Mouse (Mus musculus) heart, embryonic 13.5 days (tissue): ENCODE measurements around the gene Itm2c. TPM values are rescaled to one million over a fixed set of nuclear protein-coding genes. Genes with fewer than 3 reads are reported as not detected.
A peak's percentile ranks its signal among the peaks of the same experiment; 100 is the strongest.

Experiments used
- ATAC-seq: fragments of 200-750 bp; cut with Nextera tagmentation; 2 replicates; pipeline ENCODE4 v1.8.0; 2017; ENCODE audit warnings: moderate TSS enrichment; ENCODE audit not compliant: insufficient number of reproducible peaks, low FRiP score, low TSS enrichment; ENCODE audit errors: extremely low read depth
- H3K27ac ChIP-seq: fragments of 300-500 bp; sonication (generic); replicated peaks from 2 replicates; pipeline ENCODE4 v1.5.1; 2015; ENCODE audit warnings: moderate library complexity, mild to moderate bottlenecking, inconsistent platforms
- H3K27me3 ChIP-seq: fragments of 300-500 bp; sonication (generic); replicated peaks from 2 replicates; pipeline ENCODE4 v1.6.1; 2015; ENCODE audit warnings: mild to moderate bottlenecking, inconsistent platforms
- H3K36me3 ChIP-seq: fragments of 300-500 bp; sonication (generic); 2 replicates; pipeline ENCODE4 v1.6.1; 2015; ENCODE audit warnings: mild to moderate bottlenecking, inconsistent platforms
- H3K4me1 ChIP-seq: fragments of 300-500 bp; sonication (generic); 2 replicates; pipeline ENCODE4 v1.6.1; 2015; ENCODE audit warnings: inconsistent platforms
- H3K4me2 ChIP-seq: fragments of 300-500 bp; sonication (generic); 2 replicates; pipeline ENCODE4 v1.6.1; 2015; ENCODE audit warnings: inconsistent platforms, mild to moderate bottlenecking, moderate library complexity
- H3K4me3 ChIP-seq: fragments of 300-500 bp; sonication (generic); 2 replicates; pipeline ENCODE4 v1.5.1; 2015; ENCODE audit warnings: moderate library complexity, mild to moderate bottlenecking, inconsistent platforms
- H3K9ac ChIP-seq: fragments of 300-500 bp; sonication (generic); 2 replicates; pipeline ENCODE4 v1.6.1; 2015; ENCODE audit warnings: inconsistent platforms, mild to moderate bottlenecking, moderate library complexity
- H3K9me3 ChIP-seq: fragments of 300-500 bp; sonication (generic); 2 replicates; pipeline ENCODE4 v1.6.1; 2016; ENCODE audit warnings: inconsistent platforms
- WGBS: fragments of 180-500 bp; shearing (Covaris S2); methylation state at CpG from one replicate; pipeline ENCODE4 v1.1.7; 2015; ENCODE audit warnings: mixed read lengths; 5-methylcytosine and 5-hydroxymethylcytosine counted together
- polyA plus RNA-seq: library from polyadenylated mRNA; unstranded; fragments of >200 nt; fragmentation: Nextera tagmentation; extraction: Ambion mirVana; gene quantifications from 2 replicates; pipeline ENCODE4 v1.2.1, GENCODE M21; 2015

Itm2c gene
- polyA plus RNA-seq, 1 experiment from 2014 or later = 246 TPM

GRCm38 (mm10) chr1:85922127-85922864 lies 28.2 kb downstream of the Itm2c start:
- Histone ChIP-seq H3K9me3 (no peaks in the 10 kb centered on the region), H3K27ac (no peak overlapping the region), H3K27me3 (no peaks in the 10 kb centered on the region), H3K36me3 (no peaks in the 10 kb centered on the region), H3K4me1 (peaks cover 14% of the 10 kb centered on the region; the same call in 1 of the 2 replicates), H3K4me3 (no peak overlapping the region), H3K9ac (no peak overlapping the region), H3K4me2 (no peak overlapping the region)
- WGBS = 60% methylated on average over 7 of the region's 7 CpGs
- no peak for ATAC-seq

- Histone ChIP-seq H3K4me2 (no peak overlapping the region), H3K4me1 (peaks cover 18% of the 10 kb centered on the region), H3K9ac (no peak overlapping the region), H3K4me3 (no peak overlapping the region), H3K27ac (no peak overlapping the region), H3K27me3 (no peaks in the 10 kb centered on the region), H3K36me3 (no peaks in the 10 kb centered on the region), H3K9me3 (no peaks in the 10 kb centered on the region)
- 56% methylated on average over 5 of the region's 5 CpGs for WGBS
- no peak for ATAC-seq
These were observed 28.8 kb downstream of the Itm2c start for GRCm38 (mm10) chr1:85922865-85923211.

GRCm38 (mm10) chr1:85925183-85925582 lies 31.1 kb downstream of the Itm2c start:
- Histone ChIP-seq H3K9ac (no peak overlapping the region), H3K27ac (no peak overlapping the region), H3K4me1 (peaks cover 29% of the 10 kb centered on the region), H3K27me3 (no peaks in the 10 kb centered on the region), H3K36me3 (no peaks in the 10 kb centered on the region), H3K4me3 (no peak overlapping the region), H3K4me2 (no peak overlapping the region), H3K9me3 (no peaks in the 10 kb centered on the region)
- no peak for ATAC-seq
- 82% methylated on average over 5 of the region's 5 CpGs for WGBS

GRCm38 (mm10) chr1:85928057-85928687 lies 34.1 kb downstream of the Itm2c start, which contains the start of gene 4933407L21Rik:
TSS of gene 4933407L21Rik (plus strand) at chr1:85928483.
- peak within 1 kb of the TSS; percentile 30; the same call in 1 of the 2 replicates for H3K9ac ChIP-seq
- no peaks in the 10 kb centered on the region for H3K27me3 ChIP-seq
- no peak for ATAC-seq
- no peak within 1 kb of the TSS for H3K4me3 ChIP-seq
- peaks cover 22% of the 10 kb centered on the region for H3K4me1 ChIP-seq
- no peak within 1 kb of the TSS for H3K27ac ChIP-seq
- H3K9me3 ChIP-seq = no peaks in the 10 kb centered on the region
- no peaks in the 10 kb centered on the region for H3K36me3 ChIP-seq
- WGBS = 56% methylated on average over 4 of the region's 4 CpGs
- no peak within 1 kb of the TSS for H3K4me2 ChIP-seq

- no peaks in the 10 kb centered on the region for H3K9me3 ChIP-seq
- peaks cover 27% of the 10 kb centered on the region for H3K4me1 ChIP-seq
- no peaks in the 10 kb centered on the region for H3K36me3 ChIP-seq
- no peak overlapping the region for H3K9ac ChIP-seq
- no peak overlapping the region for H3K4me2 ChIP-seq
- no peak for ATAC-seq
- H3K27ac ChIP-seq = no peak overlapping the region
- no peaks in the 10 kb centered on the region for H3K27me3 ChIP-seq
- 66% methylated on average over 4 of the region's 4 CpGs for WGBS
- H3K4me3 ChIP-seq = no peak overlapping the region
These were observed 34.6 kb downstream of the Itm2c start for GRCm38 (mm10) chr1:85928688-85929065.

- H3K36me3 ChIP-seq = no peaks in the 10 kb centered on the region
- H3K4me3 ChIP-seq = no peak overlapping the region
- no peaks in the 10 kb centered on the region for H3K27me3 ChIP-seq
- H3K9ac ChIP-seq = no peak overlapping the region
- peaks cover 34% of the 10 kb centered on the region for H3K4me1 ChIP-seq
- H3K27ac ChIP-seq = no peak overlapping the region
- no peak overlapping the region for H3K4me2 ChIP-seq
- 72% methylated on average over 6 of the region's 6 CpGs for WGBS
- H3K9me3 ChIP-seq = no peaks in the 10 kb centered on the region
- ATAC-seq = no peak
These were observed 35.3 kb downstream of the Itm2c start for GRCm38 (mm10) chr1:85929406-85929805.

- H3K4me2 ChIP-seq = no peak overlapping the region
- H3K9ac ChIP-seq = no peak overlapping the region
- no peak overlapping the region for H3K27ac ChIP-seq
- no peaks in the 10 kb centered on the region for H3K36me3 ChIP-seq
- WGBS = 70% methylated on average over 5 of the region's 5 CpGs
- no peak for ATAC-seq
- no peaks in the 10 kb centered on the region for H3K9me3 ChIP-seq
- H3K4me1 ChIP-seq = peaks cover 39% of the 10 kb centered on the region
- H3K27me3 ChIP-seq = 0 out of 2 replicates have a peak, but pooled peaks cover 3% of the 10 kb centered on the region
- no peak overlapping the region for H3K4me3 ChIP-seq
These were observed 37.1 kb downstream of the Itm2c start for GRCm38 (mm10) chr1:85931170-85931569.

- H3K9ac ChIP-seq = peak overlapping the region; percentile 59; the same call in 1 of the 2 replicates
- H3K4me2 ChIP-seq = peak overlapping the region; percentile 56
- H3K36me3 ChIP-seq = no peaks in the 10 kb centered on the region
- no peaks in the 10 kb centered on the region for H3K9me3 ChIP-seq
- WGBS = 31% methylated on average over 7 of the region's 7 CpGs
- H3K4me3 ChIP-seq = no peak overlapping the region
- H3K4me1 ChIP-seq = peaks cover 32% of the 10 kb centered on the region
- H3K27me3 ChIP-seq = 0 out of 2 replicates have a peak, but pooled peaks cover 3% of the 10 kb centered on the region
- no peak for ATAC-seq
- 0 out of 2 replicates have a peak overlapping the region, but pooled peaks have one; percentile 21 for H3K27ac ChIP-seq
These were observed 39.1 kb downstream of the Itm2c start for GRCm38 (mm10) chr1:85933226-85933625.

- Histone ChIP-seq H3K4me2 (peak overlapping the region; percentile 56), H3K36me3 (no peaks in the 10 kb centered on the region), H3K4me3 (peak overlapping the region; percentile 13), H3K9me3 (no peaks in the 10 kb centered on the region), H3K27me3 (0 out of 2 replicates have a peak, but pooled peaks cover 3% of the 10 kb centered on the region), H3K27ac (0 out of 2 replicates have a peak overlapping the region, but pooled peaks have one; percentile 21), H3K4me1 (peaks cover 26% of the 10 kb centered on the region), H3K9ac (peak overlapping the region; percentile 59)
- WGBS = 15% methylated on average over 11 of the region's 11 CpGs
- no peak for ATAC-seq
These were observed 39.8 kb downstream of the Itm2c start for GRCm38 (mm10) chr1:85933631-85934465.

GRCm38 (mm10) chr1:85934560-85934959 lies 40.5 kb downstream of the Itm2c start:
- ATAC-seq = no peak
- 0 out of 2 replicates have a peak, but pooled peaks cover 3% of the 10 kb centered on the region for H3K27me3 ChIP-seq
- H3K36me3 ChIP-seq = no peaks in the 10 kb centered on the region
- H3K9ac ChIP-seq = no peak overlapping the region
- H3K9me3 ChIP-seq = no peaks in the 10 kb centered on the region
- no peak overlapping the region for H3K4me2 ChIP-seq
- WGBS = 25% methylated on average over 7 of the region's 7 CpGs
- no peak overlapping the region for H3K4me3 ChIP-seq
- peaks cover 24% of the 10 kb centered on the region for H3K4me1 ChIP-seq
- H3K27ac ChIP-seq = no peak overlapping the region
